Mouse (Mus musculus): ENCODE results near the gene Sec16a. TPM values are rescaled to one million over a fixed set of nuclear protein-coding genes. Genes with fewer than 3 reads are reported as not detected.
"Not testable (repeated sequence)": the region's sequence is repeated elsewhere in the genome, so short reads cannot be mapped to it uniquely, and the experiment has no call there.

Gene Sec16a
- polyA plus RNA-seq, 1 experiment from 2014 or later, result 29.8 TPM

DNA sequence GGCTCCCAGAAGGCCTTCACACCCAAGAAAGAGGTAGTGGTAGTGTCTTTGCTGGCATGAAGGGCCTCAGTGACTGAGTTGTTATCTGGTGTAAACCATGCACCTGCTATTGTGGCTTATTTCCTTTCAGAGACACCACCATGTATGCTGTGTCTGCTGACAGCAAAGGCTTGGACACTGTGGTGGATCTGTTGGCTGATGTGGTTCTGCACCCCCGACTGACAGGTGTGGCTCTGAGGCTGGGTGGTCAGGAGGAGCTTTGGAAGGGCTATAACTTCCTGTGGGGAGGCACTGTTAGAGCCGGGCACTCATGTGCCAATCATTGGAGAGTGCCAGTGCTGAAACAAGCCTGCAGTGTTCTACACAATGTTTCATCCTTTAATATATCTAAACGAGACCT, 54.1 kb downstream of the Sec16a start:
- Histone ChIP-seq H3K36me3 (replicated peaks) (peaks cover 76% of the 10 kb centered on the region), H3K9me3 (no peaks in the 10 kb centered on the region), H3K4me1 (peaks cover 30% of the 10 kb centered on the region), H3K4me3 (0 out of 2 replicates have a peak overlapping the region, but pooled peaks have one; percentile 98), H3K27ac (no peak overlapping the region), H3K27me3 (ENCODE audit: poor library complexity, severe bottlenecking) (no peaks in the 10 kb centered on the region)
- no peak for DNase-seq (ENCODE audit: extremely low spot score, low spot score)
- 86% methylated on average over 3 of the region's 3 CpGs for WGBS

DNA sequence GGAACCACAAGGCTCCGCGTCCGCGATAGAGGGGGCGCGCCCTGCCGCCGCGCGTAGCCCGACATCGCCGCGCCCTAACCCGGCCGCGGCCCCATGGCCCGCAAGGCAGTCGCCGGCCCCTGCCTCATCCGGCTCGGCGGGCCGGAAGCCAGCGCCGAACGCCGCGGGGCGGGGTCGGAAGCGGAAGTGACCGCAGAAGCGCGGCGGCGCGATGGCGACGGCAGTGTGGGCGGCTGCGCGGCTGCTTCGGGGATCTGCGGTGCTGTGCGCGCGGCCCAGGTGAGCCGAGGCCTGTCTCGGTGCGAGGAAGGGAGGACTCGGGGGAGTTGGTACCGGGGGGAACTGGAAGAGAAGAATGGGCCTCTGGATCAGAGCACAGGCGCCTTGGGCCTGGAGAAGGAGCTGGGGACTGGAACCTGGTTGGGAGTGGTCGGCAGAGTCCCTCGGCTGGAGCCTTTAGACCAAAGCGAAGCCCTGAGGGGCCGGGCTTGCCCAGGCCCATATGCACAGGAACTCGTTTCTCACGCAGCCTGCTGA, 55.8 kb downstream of the Sec16a start, which contains the start of the genes Entr1 and Pmpca:
TSS of gene Entr1 (minus strand) at position 163 of the 537 bp plus-strand sequence.
TSS of gene Pmpca (plus strand) at position 186 of the 537 bp plus-strand sequence.
- no peaks in the 10 kb centered on the region for H3K9me3 ChIP-seq
- peak within 1 kb of the TSS; percentile 98 for H3K4me3 ChIP-seq
- WGBS, result under 1% methylated on average over 60 of the region's 60 CpGs
- H3K27me3 ChIP-seq (ENCODE audit: poor library complexity, severe bottlenecking), result no peaks in the 10 kb centered on the region
- H3K27ac ChIP-seq, result peak within 1 kb of the TSS; percentile 92
- DNase-seq (ENCODE audit: extremely low spot score, low spot score), result peak; percentile 79
- peaks cover 30% of the 10 kb centered on the region for H3K4me1 ChIP-seq
- peaks cover 76% of the 10 kb centered on the region for H3K36me3 ChIP-seq (replicated peaks)

DNA sequence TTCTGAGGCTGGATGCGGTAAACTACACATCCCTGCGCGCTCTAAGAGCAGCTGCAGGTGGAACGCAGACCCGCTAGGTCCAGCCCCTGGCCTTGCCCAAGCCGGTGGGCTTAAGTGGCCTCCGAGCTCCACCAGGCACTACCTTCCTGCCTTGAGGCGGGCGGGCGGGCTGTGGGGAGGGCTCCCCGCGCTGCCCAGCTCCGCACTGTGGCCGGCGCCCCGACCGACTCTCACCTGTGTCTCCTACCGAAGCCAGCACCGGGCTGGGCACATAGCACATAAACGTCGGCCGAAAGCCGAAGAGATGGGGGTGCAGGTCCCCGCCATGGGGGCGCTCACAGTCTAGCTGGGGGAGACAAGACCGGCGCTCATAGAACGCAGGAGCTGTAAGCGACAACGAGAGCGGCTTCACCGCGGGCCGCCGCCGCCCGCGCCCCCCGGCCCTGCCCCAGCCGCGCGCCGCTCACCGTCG, 56.3 kb downstream of the Sec16a start:
- H3K36me3 ChIP-seq (replicated peaks), result peaks cover 76% of the 10 kb centered on the region
- WGBS, result 1% methylated on average over 45 of the region's 45 CpGs

DNA sequence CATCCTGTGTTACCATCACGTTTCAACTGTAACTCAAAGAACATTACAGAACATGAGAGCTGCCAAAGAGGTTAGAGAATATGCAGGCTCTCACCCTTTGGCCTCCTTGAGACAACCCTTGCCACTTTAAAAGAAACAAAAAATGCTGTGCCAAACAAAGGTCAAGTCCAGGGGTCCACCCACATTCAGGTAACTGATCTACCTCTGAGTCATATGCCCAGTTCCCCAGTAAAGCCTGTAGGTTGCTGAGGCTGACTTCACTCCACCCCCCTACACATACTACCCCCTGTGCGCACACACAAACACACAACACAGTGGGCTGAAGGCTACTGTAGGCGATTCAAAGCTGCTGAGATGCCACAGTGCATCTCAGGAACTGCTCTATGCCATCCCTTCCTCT, 57.3 kb downstream of the Sec16a start:
- H3K36me3 ChIP-seq (replicated peaks), result peaks cover 76% of the 10 kb centered on the region
- peak overlapping the region; percentile 98 for H3K4me3 ChIP-seq
- peaks cover 30% of the 10 kb centered on the region for H3K4me1 ChIP-seq
- no peaks in the 10 kb centered on the region for H3K9me3 ChIP-seq
- DNase-seq (ENCODE audit: extremely low spot score, low spot score), result no peak
- H3K27ac ChIP-seq, result no peak overlapping the region
- 92% methylated on average over 3 of the region's 3 CpGs for WGBS
- H3K27me3 ChIP-seq (ENCODE audit: poor library complexity, severe bottlenecking), result no peaks in the 10 kb centered on the region

More for the DNA sequence above, 56.3 kb downstream of the Sec16a start:
- DNase-seq (ENCODE audit: extremely low spot score, low spot score), result no peak
- Histone ChIP-seq H3K9me3 (no peaks in the 10 kb centered on the region), H3K4me3 (peak overlapping the region; percentile 98), H3K4me1 (peaks cover 30% of the 10 kb centered on the region), H3K27ac (peak overlapping the region; percentile 92), H3K27me3 (ENCODE audit: poor library complexity, severe bottlenecking) (no peaks in the 10 kb centered on the region)

DNA sequence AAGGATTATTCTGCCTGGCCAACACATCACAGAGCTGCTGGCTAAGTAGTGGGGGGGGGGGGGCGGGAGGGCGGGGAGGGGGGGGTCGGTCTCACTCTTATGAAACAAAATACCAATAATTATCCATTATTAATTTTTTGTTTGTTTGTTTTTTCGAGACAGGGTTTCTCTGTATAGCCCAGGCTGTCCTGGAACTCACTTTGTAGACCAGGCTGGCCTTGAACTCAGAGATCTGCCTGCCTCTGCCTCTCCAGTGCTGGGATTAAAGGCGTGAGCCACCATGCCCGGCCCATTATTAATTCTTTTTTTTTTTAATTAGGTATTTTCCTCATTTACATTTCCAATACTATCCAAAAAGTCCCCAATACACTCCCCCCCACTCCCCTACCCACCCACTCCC, 64.1 kb downstream of the Sec16a start:
- DNase-seq (ENCODE audit: extremely low spot score, low spot score); H3K27me3 ChIP-seq (ENCODE audit: poor library complexity, severe bottlenecking); H3K9me3 ChIP-seq: not testable (repeated sequence)
- Histone ChIP-seq H3K4me1 (peaks cover 20% of the 10 kb centered on the region), H3K4me3 (peak overlapping the region; percentile 78), H3K36me3 (replicated peaks) (peaks cover 72% of the 10 kb centered on the region), H3K27ac (peak overlapping the region; percentile 78)
- 33% methylated on average over 6 of the region's 6 CpGs for WGBS

DNA sequence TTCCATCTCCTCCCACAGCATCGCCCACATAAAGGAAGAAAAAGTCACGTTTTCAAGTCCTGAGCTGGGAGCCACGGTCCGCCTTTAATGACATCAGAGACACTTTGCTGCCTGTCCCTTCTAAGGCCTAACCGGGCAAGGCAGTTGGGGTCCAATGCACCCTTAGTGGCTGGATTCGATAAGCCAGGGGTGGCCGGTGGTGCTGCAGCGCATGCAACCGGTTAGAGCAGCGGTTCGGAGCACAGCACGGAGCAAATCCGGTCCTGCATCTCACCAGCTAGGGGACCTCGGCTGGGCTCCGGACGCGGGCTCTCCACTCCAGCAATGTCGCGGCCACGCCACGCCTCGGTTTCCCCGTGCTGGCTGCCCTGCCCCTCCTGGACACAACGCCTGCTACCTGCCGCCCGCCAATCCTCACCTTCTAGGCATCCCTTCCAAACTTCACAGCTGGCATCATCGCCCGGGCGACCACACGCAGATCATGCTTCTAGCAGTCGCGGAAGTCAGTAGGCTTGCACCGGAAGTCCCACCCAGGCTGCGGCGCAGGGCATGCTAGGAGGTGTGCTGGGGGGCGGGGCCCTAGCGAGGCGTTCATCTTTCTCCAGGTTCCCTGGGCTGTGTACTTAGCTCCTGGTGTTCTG, 64.8 kb downstream of the Sec16a start, which contains the start of gene Snapc4:
TSS of gene Snapc4 (minus strand) at position 523 of the 641 bp plus-strand sequence.
- Histone ChIP-seq H3K4me1 (peaks cover 20% of the 10 kb centered on the region), H3K36me3 (replicated peaks) (peaks cover 72% of the 10 kb centered on the region), H3K9me3 (no peaks in the 10 kb centered on the region), H3K27me3 (ENCODE audit: poor library complexity, severe bottlenecking) (no peaks in the 10 kb centered on the region), H3K27ac (peak within 1 kb of the TSS; percentile 78), H3K4me3 (peak within 1 kb of the TSS; percentile 78)
- under 1% methylated on average over 38 of the region's 38 CpGs for WGBS
- peak; percentile 84 for DNase-seq (ENCODE audit: extremely low spot score, low spot score)

DNA sequence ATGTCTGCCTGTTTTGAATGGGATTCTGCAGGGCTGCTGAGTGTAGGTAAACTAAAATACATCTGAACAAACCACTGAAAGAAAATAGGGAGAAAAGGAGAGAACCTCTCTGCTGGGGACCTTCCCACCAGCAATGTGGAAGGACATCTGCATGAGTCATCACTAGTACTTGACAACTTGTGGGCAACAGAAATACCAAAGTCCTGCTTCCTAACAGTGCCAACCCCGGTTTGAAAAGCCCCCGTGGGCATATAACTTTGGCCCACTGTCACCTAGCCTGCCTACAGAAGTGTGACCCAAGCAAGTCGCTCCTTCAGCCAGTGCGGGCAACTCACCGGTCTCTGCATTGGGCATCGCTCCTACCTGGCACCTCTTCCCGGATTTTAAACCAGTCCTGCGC, 72.6 kb downstream of the Sec16a start:
- Histone ChIP-seq H3K27me3 (ENCODE audit: poor library complexity, severe bottlenecking) (no peaks in the 10 kb centered on the region), H3K27ac (no peak overlapping the region), H3K9me3 (no peaks in the 10 kb centered on the region), H3K36me3 (replicated peaks) (peaks cover 100% of the 10 kb centered on the region), H3K4me1 (no peaks in the 10 kb centered on the region), H3K4me3 (no peak overlapping the region)
- no peak for DNase-seq (ENCODE audit: extremely low spot score, low spot score)
- WGBS, result 98% methylated on average over 8 of the region's 8 CpGs

DNA sequence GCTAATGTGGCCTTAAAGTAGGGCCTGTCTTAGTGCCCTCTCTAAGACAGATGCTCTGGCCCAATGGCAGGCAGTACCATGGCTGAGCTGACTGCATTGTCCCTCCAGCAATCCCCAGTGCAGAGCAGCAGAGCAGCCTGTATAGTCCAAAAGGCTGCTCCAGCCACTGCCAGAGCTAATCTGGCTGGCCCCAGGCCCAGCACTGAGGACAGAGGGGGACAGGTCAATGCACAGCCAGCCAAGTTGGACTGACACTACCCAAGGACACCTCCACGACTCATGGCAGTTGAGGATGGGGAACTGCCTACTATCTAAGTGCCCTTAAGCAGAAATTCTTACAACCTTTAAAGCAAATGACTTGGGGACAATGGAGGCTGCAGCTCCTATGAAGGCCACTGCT, 76.4 kb downstream of the Sec16a start:
- Histone ChIP-seq H3K9me3 (no peaks in the 10 kb centered on the region), H3K27ac (no peak overlapping the region), H3K27me3 (ENCODE audit: poor library complexity, severe bottlenecking) (no peaks in the 10 kb centered on the region), H3K4me3 (no peak overlapping the region), H3K4me1 (no peaks in the 10 kb centered on the region), H3K36me3 (replicated peaks) (peaks cover 100% of the 10 kb centered on the region)
- WGBS, result 85% methylated on average over 1 of the region's 1 CpGs
- DNase-seq (ENCODE audit: extremely low spot score, low spot score), result no peak

DNA sequence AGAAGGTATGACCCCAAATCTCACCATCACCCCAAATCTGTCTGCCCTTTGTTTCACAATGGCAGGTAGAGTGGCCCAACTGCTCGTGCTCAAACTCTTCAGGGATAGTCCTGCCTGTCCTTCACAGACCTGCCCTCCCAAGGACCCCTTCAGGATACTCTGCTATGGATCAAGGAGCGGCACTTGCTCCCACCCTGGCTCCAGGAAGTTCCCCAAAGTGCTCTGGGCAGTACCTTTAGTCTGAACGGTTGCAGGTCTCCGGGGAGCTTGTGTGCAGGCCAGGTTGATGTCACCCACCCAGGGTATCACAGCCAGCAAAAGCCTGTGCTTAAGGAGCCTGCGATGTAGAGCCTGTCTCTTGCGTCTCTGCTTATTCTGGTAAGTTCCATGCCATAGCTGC, 77.1 kb downstream of the Sec16a start:
- Histone ChIP-seq H3K4me3 (no peak overlapping the region), H3K27me3 (ENCODE audit: poor library complexity, severe bottlenecking) (no peaks in the 10 kb centered on the region), H3K4me1 (no peaks in the 10 kb centered on the region), H3K9me3 (no peaks in the 10 kb centered on the region), H3K36me3 (replicated peaks) (peaks cover 100% of the 10 kb centered on the region), H3K27ac (no peak overlapping the region)
- DNase-seq (ENCODE audit: extremely low spot score, low spot score), result no peak
- WGBS, result 94% methylated on average over 6 of the region's 6 CpGs

DNA sequence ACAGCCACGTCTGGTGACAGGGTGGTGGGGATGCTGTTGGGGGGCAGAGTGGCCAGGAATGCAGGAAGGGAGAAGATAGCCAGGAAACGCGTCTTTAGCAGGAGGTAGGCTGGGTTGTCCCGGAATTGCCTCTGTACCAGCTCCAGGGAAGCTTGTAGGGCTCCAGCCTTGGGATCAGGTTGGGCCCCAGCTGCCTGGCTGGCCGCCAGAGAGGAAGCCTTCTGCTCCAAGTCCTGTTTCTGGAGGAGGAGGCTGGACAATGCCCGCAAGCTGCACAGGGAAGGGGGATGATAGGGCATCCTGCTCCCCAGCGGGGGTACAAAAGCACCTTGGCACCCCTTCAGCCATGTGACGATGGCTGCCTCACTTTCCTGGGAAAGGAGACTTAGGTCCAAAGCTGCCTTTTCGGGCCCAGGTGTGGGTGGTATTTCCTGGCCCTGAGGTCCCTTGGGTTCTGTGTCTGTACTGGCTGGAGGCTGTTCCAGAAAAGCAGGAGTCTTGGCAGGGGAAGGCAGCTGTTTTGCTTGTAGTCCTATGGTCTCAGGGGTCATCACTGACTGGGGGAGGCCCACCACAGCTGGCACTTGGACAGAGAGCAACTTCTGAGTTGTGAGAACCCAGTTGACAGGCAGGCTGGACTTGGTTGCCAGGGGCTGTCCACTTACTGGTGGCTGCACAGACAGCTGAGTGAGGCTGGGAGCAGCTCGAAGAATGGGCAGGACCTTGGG, 80.1 kb downstream of the Sec16a start:
- WGBS, result 91% methylated on average over 10 of the region's 10 CpGs
- peaks cover 75% of the 10 kb centered on the region for H3K36me3 ChIP-seq (replicated peaks)
- no peak overlapping the region; the same call in 1 of the 2 replicates for H3K4me3 ChIP-seq
- DNase-seq (ENCODE audit: extremely low spot score, low spot score), result no peak
- no peaks in the 10 kb centered on the region for H3K27me3 ChIP-seq (ENCODE audit: poor library complexity, severe bottlenecking)
- no peaks in the 10 kb centered on the region for H3K4me1 ChIP-seq
- H3K9me3 ChIP-seq, result no peaks in the 10 kb centered on the region
- H3K27ac ChIP-seq, result no peak overlapping the region

DNA sequence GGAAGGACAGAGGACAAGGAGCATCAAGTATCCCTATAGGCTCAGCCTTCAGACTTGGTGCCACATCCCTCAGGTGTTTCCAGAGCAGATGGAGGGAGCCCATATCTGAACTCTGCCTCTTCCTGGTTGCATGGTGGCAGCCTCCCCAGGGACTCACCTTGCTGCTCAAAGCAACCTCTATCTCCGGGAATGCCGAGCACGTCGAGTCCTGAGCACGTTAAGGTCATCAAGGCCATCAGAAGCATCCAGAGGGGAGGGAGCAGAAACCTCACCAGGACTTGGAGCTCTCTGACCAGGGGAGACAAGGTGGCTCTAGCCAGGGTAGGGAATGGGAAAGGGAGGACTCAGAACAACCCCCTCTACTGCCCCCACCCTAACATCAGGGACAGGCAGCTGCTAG, 81.5 kb downstream of the Sec16a start:
- 88% methylated on average over 5 of the region's 5 CpGs for WGBS
- H3K36me3 ChIP-seq (replicated peaks), result peaks cover 61% of the 10 kb centered on the region

DNA sequence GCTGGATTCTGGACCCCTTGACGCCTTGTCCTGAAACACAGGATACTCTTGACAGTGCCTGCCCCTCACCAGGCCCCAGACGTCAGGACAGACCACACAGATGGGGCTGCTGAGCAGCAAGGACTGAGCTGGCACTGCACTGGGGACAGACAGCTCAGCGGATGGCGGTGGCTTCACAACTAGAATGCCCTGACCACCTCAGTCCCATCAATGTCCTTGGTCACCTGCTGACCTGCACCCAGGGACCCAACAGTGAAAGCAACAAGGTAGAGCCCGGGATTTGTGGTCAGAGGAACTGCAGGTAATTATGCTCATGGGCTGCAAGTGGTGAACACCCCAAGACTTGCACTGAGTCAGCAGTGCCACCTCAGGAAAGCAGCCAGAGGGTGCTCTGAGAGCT, 82.0 kb downstream of the Sec16a start:
- Histone ChIP-seq H3K36me3 (replicated peaks) (peaks cover 56% of the 10 kb centered on the region), H3K4me3 (no peak overlapping the region), H3K9me3 (no peaks in the 10 kb centered on the region), H3K27ac (no peak overlapping the region), H3K27me3 (ENCODE audit: poor library complexity, severe bottlenecking) (no peaks in the 10 kb centered on the region), H3K4me1 (0 out of 2 replicates have a peak, but pooled peaks cover under 1% of the 10 kb centered on the region)
- WGBS, result 79% methylated on average over 5 of the region's 5 CpGs
- DNase-seq (ENCODE audit: extremely low spot score, low spot score), result no peak

More for the DNA sequence above, 81.5 kb downstream of the Sec16a start:
- no peak overlapping the region for H3K4me3 ChIP-seq
- no peaks in the 10 kb centered on the region for H3K27me3 ChIP-seq (ENCODE audit: poor library complexity, severe bottlenecking)
- H3K27ac ChIP-seq, result no peak overlapping the region
- no peak for DNase-seq (ENCODE audit: extremely low spot score, low spot score)
- no peaks in the 10 kb centered on the region for H3K9me3 ChIP-seq
- no peaks in the 10 kb centered on the region for H3K4me1 ChIP-seq

DNA sequence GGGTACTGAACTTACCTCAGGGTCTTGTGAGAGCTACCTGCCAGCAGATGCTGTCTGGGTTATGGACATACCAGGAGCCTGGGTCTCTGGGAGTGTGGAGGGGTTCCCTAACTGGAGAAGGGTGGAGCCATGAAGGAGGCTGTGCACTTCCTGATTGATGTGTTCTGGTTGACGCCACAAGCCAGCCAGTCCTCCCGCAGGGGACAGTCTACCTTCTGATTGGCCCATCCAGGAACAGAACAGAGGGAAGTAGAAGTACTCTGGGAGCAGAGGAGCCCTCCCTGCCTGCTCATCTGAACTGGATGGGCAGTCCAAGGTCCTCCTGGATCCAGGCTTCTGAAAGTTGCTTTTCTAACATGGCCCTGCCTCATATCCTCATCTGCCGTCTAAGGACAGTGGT, 84.2 kb downstream of the Sec16a start, which contains the start of gene Card9:
TSS of gene Card9 (minus strand) at position 147 of the 400 bp plus-strand sequence.
- 73% methylated on average over 3 of the region's 3 CpGs for WGBS
- Histone ChIP-seq H3K4me1 (peaks cover 10% of the 10 kb centered on the region; the same call in 1 of the 2 replicates), H3K4me3 (no peak within 1 kb of the TSS), H3K36me3 (replicated peaks) (peaks cover 33% of the 10 kb centered on the region), H3K27ac (no peak within 1 kb of the TSS), H3K27me3 (ENCODE audit: poor library complexity, severe bottlenecking) (no peaks in the 10 kb centered on the region), H3K9me3 (no peaks in the 10 kb centered on the region)
- DNase-seq (ENCODE audit: extremely low spot score, low spot score), result no peak

Data from forebrain, embryonic 10.5 days (tissue).